Mouse (Mus musculus): ENCODE data around the gene Sec14l3.

DNA sequence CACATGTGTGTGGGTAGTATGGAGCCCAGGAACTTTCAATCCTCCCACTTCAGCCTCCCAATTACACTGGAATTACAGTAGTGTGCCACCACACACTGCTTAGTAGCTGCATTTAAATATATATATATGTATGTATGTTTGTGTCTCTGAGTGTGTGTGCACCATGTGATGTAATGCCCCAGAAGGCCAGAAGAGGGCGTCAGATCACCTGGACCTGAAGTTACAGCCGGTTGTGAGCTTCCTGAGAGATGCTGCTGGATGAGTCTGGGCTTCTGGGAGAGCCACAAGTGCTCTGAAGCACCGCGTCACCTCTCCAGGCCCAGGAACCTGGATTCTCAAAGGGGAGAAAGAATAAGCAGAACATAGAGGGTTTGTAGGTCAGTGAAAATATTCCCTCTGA lies 35.3 kb upstream of the Sec14l3 start:
- TF ChIP-seq CTCF (conservative IDR thresholded peaks at IDR 0.05; ENCODE audit: low read length) (peak; percentile 81), POU5F1 (IDR thresholded peaks at IDR 0.05; ENCODE audit: borderline replicate concordance, low read length) (no peak)

Data from E14TG2a.4 (cell line).